Mouse (Mus musculus): ENCODE measurements around the gene Mrpl34.

The Mrpl34 gene

GRCm38 (mm10) chr8:71497077-71497645 lies 32.4 kb downstream of the Mrpl34 start:
- no peak for DNase-seq

GRCm38 (mm10) chr8:71497881-71498501 lies 33.2 kb downstream of the Mrpl34 start:
- no peak for DNase-seq

- no peak for DNase-seq
These were observed 34.3 kb downstream of the Mrpl34 start for GRCm38 (mm10) chr8:71498816-71499690.

- DNase-seq = no peak
These were observed 39.6 kb downstream of the Mrpl34 start for GRCm38 (mm10) chr8:71504349-71504748.

- no peak for DNase-seq
These were observed 40.6 kb downstream of the Mrpl34 start for GRCm38 (mm10) chr8:71505326-71505725.

- DNase-seq = peak; percentile 67
These were observed 41.2 kb downstream of the Mrpl34 start for GRCm38 (mm10) chr8:71505979-71506378.

GRCm38 (mm10) chr8:71507589-71508104 lies 42.9 kb downstream of the Mrpl34 start:
- peak; percentile 78 for DNase-seq

- no peak for DNase-seq
These were observed 44.6 kb downstream of the Mrpl34 start for GRCm38 (mm10) chr8:71509316-71509715.

- no peak for DNase-seq
These were observed 46.9 kb downstream of the Mrpl34 start, which contains the start of gene Plvap for GRCm38 (mm10) chr8:71511644-71512043. Gene Plvap, minus strand, starts transcription at chr8:71511752.

- no peak for DNase-seq
These were observed 48.4 kb downstream of the Mrpl34 start for GRCm38 (mm10) chr8:71513018-71513754.

- no peak for DNase-seq
These were observed 50.3 kb downstream of the Mrpl34 start for GRCm38 (mm10) chr8:71515043-71515442.

All from cerebellum, adult 8-10 months (tissue).